Mouse (Mus musculus): ENCODE measurements around the gene Car11. TPM values are rescaled to one million over a fixed set of nuclear protein-coding genes. Genes with fewer than 3 reads are reported as not detected.

Gene Car11
- polyA plus RNA-seq, 1 experiment from 2014 or later, result 4.6 TPM

DNA sequence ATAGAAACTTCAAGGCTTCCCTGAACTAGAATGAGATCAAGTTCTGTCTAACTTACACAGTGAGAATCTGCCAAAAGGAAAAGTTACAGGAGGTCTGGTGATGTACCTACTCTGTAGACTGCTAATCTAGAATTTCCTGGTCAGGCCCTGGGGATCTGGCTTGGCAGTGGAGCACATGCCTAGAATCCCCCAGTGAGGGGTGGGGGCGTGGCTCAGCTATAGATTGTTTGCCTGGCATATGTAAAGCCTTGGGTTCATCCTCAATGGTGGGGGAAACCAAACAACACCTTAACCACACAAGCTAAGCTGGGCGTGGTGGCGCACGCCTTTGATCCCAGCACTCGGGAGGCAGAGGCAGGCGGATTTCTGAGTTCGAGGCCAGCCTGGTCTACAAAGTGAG lies 1.7 kb upstream of the Car11 start:
- Histone ChIP-seq H3K4me2 (no peak overlapping the region), H3K9me3 (no peaks in the 10 kb centered on the region), H3K27ac (no peak overlapping the region), H3K36me3 (no peaks in the 10 kb centered on the region), H3K9ac (no peak overlapping the region), H3K27me3 (peaks cover 33% of the 10 kb centered on the region), H3K4me3 (no peak overlapping the region), H3K4me1 (peaks cover 13% of the 10 kb centered on the region)
- ATAC-seq (ENCODE audit: borderline replicate concordance, extremely low read depth, low FRiP score, low TSS enrichment), result no peak
- 81% methylated on average over 7 of the region's 7 CpGs for WGBS

DNA sequence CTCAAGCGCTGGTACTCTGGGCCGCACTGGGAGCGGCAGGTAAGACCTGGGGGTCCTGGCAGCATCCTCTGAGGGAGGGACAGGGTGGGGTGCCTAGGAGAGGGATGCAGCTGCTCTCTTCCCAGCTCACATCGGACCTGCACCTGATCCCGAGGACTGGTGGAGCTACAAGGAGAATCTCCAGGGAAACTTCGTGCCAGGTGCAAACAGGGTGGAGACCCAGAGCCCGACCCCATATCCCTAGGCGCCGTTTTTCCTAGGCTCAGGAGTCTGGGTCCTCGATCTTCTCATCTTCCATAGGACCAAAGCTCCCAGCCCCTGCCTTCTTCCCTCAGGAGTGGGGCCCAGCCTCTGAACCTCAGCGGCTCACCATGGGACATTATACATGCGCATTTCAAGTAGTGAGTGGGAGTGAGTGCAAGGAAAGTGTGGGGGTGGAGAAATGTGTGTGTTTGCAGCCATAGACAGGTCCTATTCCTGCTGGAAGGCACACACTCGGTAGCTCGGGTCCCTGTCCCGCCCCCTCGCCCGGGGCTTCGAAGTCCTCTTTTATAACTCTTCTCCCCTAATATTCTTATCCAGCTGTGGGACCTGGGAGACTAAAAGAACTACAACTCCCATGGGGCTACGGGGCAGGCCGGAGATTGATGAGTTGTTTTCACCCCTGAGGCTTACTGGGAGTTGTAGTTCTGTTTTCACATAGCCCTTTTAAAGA lies 815 bp downstream of the Car11 start:
- peak overlapping the region; percentile 34 for H3K4me3 ChIP-seq
- H3K4me1 ChIP-seq, result peaks cover 28% of the 10 kb centered on the region
- H3K9me3 ChIP-seq, result no peaks in the 10 kb centered on the region
- no peaks in the 10 kb centered on the region for H3K36me3 ChIP-seq
- peak; percentile 13; the same call in 1 of the 2 replicates for ATAC-seq (ENCODE audit: borderline replicate concordance, extremely low read depth, low FRiP score, low TSS enrichment)
- WGBS, result 1% methylated on average over 20 of the region's 20 CpGs
- H3K4me2 ChIP-seq, result peak overlapping the region; percentile 72
- peaks cover 33% of the 10 kb centered on the region for H3K27me3 ChIP-seq
- no peak overlapping the region for H3K27ac ChIP-seq
- peak overlapping the region; percentile 36 for H3K9ac ChIP-seq

DNA sequence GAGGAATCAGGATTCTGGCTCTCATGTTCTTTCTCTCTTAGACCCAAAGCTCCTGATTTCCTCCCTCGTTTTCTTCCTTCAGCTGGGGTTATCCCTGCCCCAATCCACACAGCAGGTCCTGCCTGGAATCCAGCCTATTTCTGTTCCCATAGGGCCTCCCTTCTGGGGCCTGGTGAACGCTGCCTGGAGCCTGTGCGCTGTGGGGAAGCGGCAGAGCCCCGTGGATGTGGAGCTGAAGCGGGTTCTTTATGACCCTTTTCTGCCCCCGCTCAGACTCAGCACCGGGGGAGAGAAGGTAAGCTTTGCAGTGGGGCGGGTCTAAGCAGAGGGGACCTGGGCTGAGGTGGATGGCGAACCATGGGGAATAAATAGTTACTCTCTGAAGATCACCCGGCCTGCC lies 1.4 kb downstream of the Car11 start:
- ATAC-seq (ENCODE audit: borderline replicate concordance, extremely low read depth, low FRiP score, low TSS enrichment), result no peak
- Histone ChIP-seq H3K36me3 (no peaks in the 10 kb centered on the region), H3K9ac (no peak overlapping the region), H3K4me2 (peak overlapping the region; percentile 72), H3K9me3 (no peaks in the 10 kb centered on the region), H3K27me3 (peaks cover 33% of the 10 kb centered on the region), H3K27ac (no peak overlapping the region), H3K4me3 (no peak overlapping the region), H3K4me1 (peaks cover 34% of the 10 kb centered on the region)
- WGBS, result 34% methylated on average over 11 of the region's 11 CpGs

DNA sequence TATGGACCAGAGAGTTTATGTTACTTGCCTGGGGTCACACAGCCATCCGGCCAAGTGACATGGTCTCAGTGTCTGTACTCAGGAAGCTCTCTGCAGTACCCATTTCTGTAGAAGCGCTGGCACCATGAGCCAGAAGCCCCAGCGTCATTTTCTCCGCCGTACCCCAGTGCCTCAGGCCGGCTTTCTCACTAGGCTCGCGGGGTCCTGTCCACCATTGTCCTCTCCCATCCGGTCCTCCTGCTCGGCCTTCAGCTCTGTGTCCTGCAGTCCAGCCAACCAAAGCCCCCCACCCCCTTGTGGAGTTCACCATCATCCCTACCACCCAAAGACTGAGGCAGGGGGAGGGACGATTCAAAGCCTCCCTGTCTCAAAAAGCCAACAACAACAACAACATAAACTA lies 2.0 kb downstream of the Car11 start:
- no peaks in the 10 kb centered on the region for H3K9me3 ChIP-seq
- no peak overlapping the region for H3K27ac ChIP-seq
- no peak overlapping the region for H3K4me2 ChIP-seq
- no peak for ATAC-seq (ENCODE audit: borderline replicate concordance, extremely low read depth, low FRiP score, low TSS enrichment)
- H3K4me1 ChIP-seq, result peaks cover 39% of the 10 kb centered on the region
- 83% methylated on average over 11 of the region's 11 CpGs for WGBS
- H3K4me3 ChIP-seq, result no peak overlapping the region
- H3K9ac ChIP-seq, result no peak overlapping the region
- peaks cover 33% of the 10 kb centered on the region for H3K27me3 ChIP-seq
- H3K36me3 ChIP-seq, result no peaks in the 10 kb centered on the region

DNA sequence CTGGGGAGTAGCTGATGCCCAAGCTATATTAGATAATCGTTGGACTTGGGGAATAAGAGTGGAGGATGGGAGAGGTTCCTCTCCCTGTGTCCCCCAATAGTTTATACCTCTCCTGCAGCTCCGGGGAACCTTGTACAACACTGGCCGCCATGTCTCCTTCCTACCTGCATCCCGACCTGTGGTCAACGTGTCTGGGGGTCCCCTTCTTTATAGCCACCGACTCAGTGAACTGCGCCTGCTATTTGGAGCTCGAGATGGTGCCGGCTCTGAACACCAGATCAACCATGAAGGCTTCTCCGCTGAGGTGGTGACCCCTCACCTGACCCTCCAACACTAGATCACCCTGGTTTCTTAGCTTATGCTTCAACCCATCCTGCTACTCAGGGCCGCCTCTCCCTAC lies 2.7 kb downstream of the Car11 start:
- Histone ChIP-seq H3K4me2 (no peak overlapping the region), H3K4me1 (peaks cover 45% of the 10 kb centered on the region), H3K27ac (no peak overlapping the region), H3K27me3 (peaks cover 33% of the 10 kb centered on the region), H3K9me3 (no peaks in the 10 kb centered on the region), H3K9ac (no peak overlapping the region), H3K36me3 (no peaks in the 10 kb centered on the region), H3K4me3 (no peak overlapping the region)
- 89% methylated on average over 11 of the region's 11 CpGs for WGBS
- ATAC-seq (ENCODE audit: borderline replicate concordance, extremely low read depth, low FRiP score, low TSS enrichment), result no peak

DNA sequence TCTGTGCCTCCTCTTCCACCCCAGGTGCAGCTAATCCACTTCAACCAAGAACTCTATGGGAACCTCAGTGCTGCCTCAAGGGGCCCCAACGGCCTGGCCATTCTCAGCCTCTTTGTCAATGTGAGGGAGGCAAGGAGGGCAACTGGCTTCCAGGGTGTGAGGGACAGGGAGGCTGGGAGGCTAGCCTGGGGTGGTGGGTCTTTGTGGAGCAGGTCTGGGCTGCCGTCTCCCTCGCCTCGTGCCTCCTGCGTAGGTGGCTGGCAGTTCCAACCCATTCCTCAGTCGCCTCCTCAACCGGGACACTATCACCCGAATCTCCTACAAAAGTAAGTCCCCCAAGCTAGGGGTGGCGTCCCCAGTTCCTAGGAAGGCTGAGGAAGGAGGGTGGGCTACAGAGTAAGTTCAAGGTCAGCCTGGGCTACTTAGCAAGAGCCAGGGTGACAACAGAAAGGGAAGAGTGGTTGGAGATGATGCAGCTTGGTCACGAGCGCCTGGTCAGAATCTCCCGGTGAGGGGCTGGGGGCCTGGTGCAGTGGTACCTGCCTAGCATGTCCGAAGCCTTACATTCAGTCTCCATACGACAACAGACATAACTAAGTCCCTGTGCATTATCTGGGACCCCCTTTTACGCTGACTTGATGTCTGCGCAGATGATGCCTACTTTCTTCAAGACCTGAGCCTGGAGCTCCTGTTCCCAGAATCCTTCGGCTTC lies 3.3 kb downstream of the Car11 start:
- H3K27ac ChIP-seq, result no peak overlapping the region

DNA sequence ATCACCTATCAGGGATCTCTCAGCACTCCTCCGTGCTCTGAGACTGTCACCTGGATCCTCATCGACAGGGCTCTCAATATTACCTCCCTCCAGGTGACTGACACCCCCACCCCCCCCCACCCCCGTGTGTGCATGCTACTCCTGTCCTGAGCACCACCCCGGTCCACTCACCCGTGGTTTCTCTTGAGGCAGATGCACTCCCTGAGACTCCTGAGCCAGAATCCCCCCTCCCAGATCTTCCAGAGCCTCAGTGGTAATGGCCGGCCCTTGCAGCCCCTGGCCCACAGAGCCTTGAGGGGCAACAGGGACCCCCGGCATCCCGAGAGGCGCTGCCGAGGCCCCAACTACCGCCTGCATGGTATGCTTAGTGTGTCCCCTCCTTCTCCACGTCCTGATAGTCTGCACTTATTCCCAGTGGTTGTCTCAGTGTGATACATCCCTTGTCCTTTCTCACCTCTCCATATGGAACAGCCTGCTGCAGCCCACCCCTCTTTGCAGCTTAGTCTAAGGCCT lies 3.9 kb downstream of the Car11 start:
- ATAC-seq (ENCODE audit: borderline replicate concordance, extremely low read depth, low FRiP score, low TSS enrichment), result no peak
- 33% methylated on average over 12 of the region's 12 CpGs for WGBS
- H3K36me3 ChIP-seq, result no peaks in the 10 kb centered on the region

More for the DNA sequence above, 3.3 kb downstream of the Car11 start:
- Histone ChIP-seq H3K36me3 (no peaks in the 10 kb centered on the region), H3K4me2 (peak overlapping the region; percentile 98; the same call in 1 of the 2 replicates), H3K27me3 (peaks cover 33% of the 10 kb centered on the region), H3K9me3 (no peaks in the 10 kb centered on the region), H3K9ac (no peak overlapping the region), H3K4me3 (no peak overlapping the region), H3K4me1 (peaks cover 52% of the 10 kb centered on the region)
- 85% methylated on average over 17 of the region's 17 CpGs for WGBS
- no peak for ATAC-seq (ENCODE audit: borderline replicate concordance, extremely low read depth, low FRiP score, low TSS enrichment)

DNA sequence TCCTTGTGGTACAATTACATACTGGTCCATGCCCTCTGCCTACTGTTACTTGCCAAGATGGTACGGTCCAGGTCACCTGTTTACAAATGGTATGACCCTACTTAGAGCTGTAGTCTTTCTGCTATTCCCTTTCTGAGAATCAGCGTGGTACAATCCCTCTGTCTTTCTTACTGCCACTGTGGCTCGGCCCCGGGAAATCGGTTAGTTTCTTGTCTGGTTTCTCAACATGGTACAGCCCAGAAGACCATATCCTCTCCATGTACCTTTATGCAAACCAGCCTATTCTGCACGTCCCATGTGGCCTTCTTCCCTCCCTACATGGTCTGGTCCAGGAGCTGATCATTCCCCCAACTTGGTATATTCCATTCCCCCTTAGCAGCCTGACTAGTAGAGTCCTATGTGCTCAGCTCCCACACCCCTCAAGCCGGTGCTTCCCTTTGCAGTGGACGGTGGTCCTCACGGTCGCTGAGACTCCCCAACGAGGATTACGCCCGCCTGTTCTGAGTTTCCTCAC lies 4.5 kb downstream of the Car11 start:
- under 1% methylated on average over 13 of the region's 13 CpGs for WGBS
- H3K27ac ChIP-seq, result peak overlapping the region; percentile 79
- peak; percentile 29; the same call in 1 of the 2 replicates for ATAC-seq (ENCODE audit: borderline replicate concordance, extremely low read depth, low FRiP score, low TSS enrichment)
- H3K4me1 ChIP-seq, result peaks cover 63% of the 10 kb centered on the region
- peaks cover 23% of the 10 kb centered on the region for H3K27me3 ChIP-seq
- no peaks in the 10 kb centered on the region for H3K36me3 ChIP-seq
- H3K9me3 ChIP-seq, result no peaks in the 10 kb centered on the region
- H3K4me3 ChIP-seq, result peak overlapping the region; percentile 40
- peak overlapping the region; percentile 33; the same call in 1 of the 2 replicates for H3K9ac ChIP-seq
- peak overlapping the region; percentile 98 for H3K4me2 ChIP-seq

More for the DNA sequence above, 3.9 kb downstream of the Car11 start:
- H3K9me3 ChIP-seq, result no peaks in the 10 kb centered on the region
- H3K27ac ChIP-seq, result peak overlapping the region; percentile 79
- peaks cover 58% of the 10 kb centered on the region for H3K4me1 ChIP-seq
- peak overlapping the region; percentile 18; the same call in 1 of the 2 replicates for H3K9ac ChIP-seq
- H3K4me3 ChIP-seq, result peak overlapping the region; percentile 40
- peaks cover 29% of the 10 kb centered on the region for H3K27me3 ChIP-seq
- peak overlapping the region; percentile 98 for H3K4me2 ChIP-seq

DNA sequence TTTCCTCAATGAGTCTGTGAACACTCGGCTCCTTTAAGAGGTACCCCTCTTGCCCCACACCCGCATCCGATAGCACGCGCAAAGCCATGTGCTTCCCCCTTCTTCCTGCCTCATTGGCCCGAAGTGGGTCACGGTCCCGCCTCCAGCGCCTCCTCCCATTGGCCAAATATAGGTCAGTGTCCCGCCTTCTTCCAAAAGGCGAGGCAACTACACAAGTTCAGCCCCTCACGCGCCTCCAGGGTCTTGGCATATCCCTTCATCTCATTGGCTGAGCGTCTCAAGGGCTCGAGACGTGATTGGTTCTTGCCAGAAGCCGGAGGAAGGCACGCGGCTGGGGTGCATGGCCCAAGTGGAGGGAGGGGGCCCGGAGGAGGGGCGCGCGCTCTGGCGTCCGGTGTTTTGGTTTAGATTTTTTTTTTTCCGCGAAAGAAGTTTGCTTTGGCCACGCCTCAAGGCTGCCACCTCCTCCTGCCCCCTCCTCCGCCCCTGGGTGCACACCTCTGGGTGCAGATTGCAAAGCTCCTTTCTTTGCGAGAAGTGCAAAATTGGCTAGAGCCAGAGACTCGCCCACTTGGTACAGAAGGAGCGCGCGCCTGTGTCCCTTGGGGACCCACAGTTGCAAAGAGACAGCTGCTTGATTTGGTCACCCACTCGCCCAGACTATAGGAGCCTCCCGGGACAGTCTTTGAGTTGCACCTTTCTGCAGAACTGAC lies 5.2 kb downstream of the Car11 start, which contains the start of gene Dbp:
Gene Dbp (plus strand): TSS at position 359 of the 713 bp plus-strand sequence.
- peaks cover 64% of the 10 kb centered on the region for H3K4me1 ChIP-seq
- peak; percentile 90 for ATAC-seq (ENCODE audit: borderline replicate concordance, extremely low read depth, low FRiP score, low TSS enrichment)
- under 1% methylated on average over 36 of the region's 36 CpGs for WGBS

DNA sequence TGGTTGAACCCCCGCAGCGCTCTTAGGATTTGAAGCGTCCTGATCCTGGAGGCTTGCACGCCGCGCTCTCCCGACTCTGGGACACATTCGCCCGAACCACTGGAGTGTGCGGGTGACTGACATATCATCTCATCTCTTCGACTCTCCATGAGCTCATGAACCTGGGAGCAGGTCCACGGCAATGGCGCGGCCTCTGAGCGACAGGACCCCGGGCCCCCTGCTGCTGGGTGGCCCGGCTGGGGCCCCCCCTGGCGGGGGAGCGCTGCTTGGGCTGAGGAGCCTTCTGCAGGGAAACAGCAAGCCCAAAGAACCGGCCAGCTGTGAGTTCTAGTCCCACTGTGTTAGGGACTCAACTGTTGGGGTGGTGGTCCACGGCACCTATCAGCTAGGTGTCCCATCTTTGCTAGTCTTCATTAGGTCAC lies 5.8 kb downstream of the Car11 start:
- peaks cover 59% of the 10 kb centered on the region for H3K4me1 ChIP-seq
- H3K27me3 ChIP-seq, result peaks cover 10% of the 10 kb centered on the region
- H3K4me2 ChIP-seq, result peak overlapping the region; percentile 98
- peaks cover 1% of the 10 kb centered on the region for H3K36me3 ChIP-seq
- no peak for ATAC-seq (ENCODE audit: borderline replicate concordance, extremely low read depth, low FRiP score, low TSS enrichment)
- peak overlapping the region; percentile 61 for H3K4me3 ChIP-seq
- H3K9ac ChIP-seq, result peak overlapping the region; percentile 77
- H3K27ac ChIP-seq, result peak overlapping the region; percentile 86
- no peaks in the 10 kb centered on the region for H3K9me3 ChIP-seq
- WGBS, result 1% methylated on average over 21 of the region's 21 CpGs

More for the DNA sequence above, 5.2 kb downstream of the Car11 start, which contains the start of gene Dbp:
- Histone ChIP-seq H3K9me3 (no peaks in the 10 kb centered on the region), H3K36me3 (no peaks in the 10 kb centered on the region), H3K9ac (peak within 1 kb of the TSS; percentile 77), H3K4me2 (peak within 1 kb of the TSS; percentile 98), H3K27ac (peak within 1 kb of the TSS; percentile 86), H3K4me3 (peak within 1 kb of the TSS; percentile 61), H3K27me3 (peaks cover 15% of the 10 kb centered on the region)

DNA sequence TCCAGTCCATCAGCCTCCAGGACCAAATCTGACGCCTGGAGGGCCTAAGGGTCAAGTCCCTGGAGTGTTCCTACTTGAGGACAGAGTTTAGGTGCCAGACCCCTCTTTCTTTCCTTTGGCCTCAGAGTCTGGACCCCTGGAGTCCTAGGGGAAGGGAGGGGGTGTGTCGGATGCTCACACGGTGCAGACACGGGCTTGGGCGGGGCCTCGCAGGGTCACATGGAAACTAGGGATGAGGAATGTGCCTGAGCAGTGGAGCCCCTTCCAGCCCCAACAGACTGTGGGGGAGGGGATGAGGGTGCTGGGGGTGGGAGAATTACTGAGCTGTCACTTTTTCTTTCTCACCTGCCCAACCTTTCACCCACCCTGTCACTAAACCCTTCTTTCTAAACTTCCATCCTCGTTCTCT lies 6.2 kb downstream of the Car11 start:
- Histone ChIP-seq H3K9ac (peak overlapping the region; percentile 77), H3K4me3 (peak overlapping the region; percentile 61), H3K4me2 (peak overlapping the region; percentile 98), H3K27me3 (peaks cover 7% of the 10 kb centered on the region; the same call in 1 of the 2 replicates), H3K4me1 (peaks cover 57% of the 10 kb centered on the region), H3K27ac (peak overlapping the region; percentile 86), H3K36me3 (peaks cover 6% of the 10 kb centered on the region), H3K9me3 (no peaks in the 10 kb centered on the region)
- 1% methylated on average over 7 of the region's 7 CpGs for WGBS
- no peak for ATAC-seq (ENCODE audit: borderline replicate concordance, extremely low read depth, low FRiP score, low TSS enrichment)

Measured in lung, embryonic 15.5 days (tissue).